In genomic region chr10:119839645-119840044, GRCm38 (mm10) we compare ENCODE assay signal across 31 mouse cellular contexts.
A peak's percentile ranks its signal among the peaks of the same experiment; 100 is the strongest.
DNase-seq lines count a peak whose midpoint lies in the region; ATAC-seq and TF ChIP-seq lines count a peak whose summit lies in the region.
"Had no signal": no experiment of that assay in that cellular context is flagged by ENCODE, and none has a peak within 500 bp of the region (broad histone marks: within the 10 kb centered on the region; RNA-seq: fewer than 3 reads in every experiment).

No protein-coding gene starts in this region.

- no peak for TF ChIP-seq CTCF in forebrain, postnatal 0 days (IDR thresholded peaks at IDR 0.05; ENCODE audit: low read depth)
- TF ChIP-seq CTCF in ES-Bruce4 (IDR thresholded peaks at IDR 0.05; ENCODE audit: low read depth, low read length) = no peak

- no peak for TF ChIP-seq POLR2A in ES-Bruce4 (IDR thresholded peaks at IDR 0.05; ENCODE audit: insufficient read depth, low read length)

- WGBS in forebrain, embryonic 13.5 days = 88% methylated on average over 11 of the region's 11 CpGs
- 85% methylated on average over 11 of the region's 11 CpGs for WGBS in forebrain, postnatal 0 days
- 80% methylated on average over 11 of the region's 11 CpGs for WGBS in hindbrain, embryonic 11.5 days
- WGBS in hindbrain, embryonic 16.5 days = 86% methylated on average over 11 of the region's 11 CpGs

- H3K9me3 ChIP-seq in forebrain, embryonic 13.5 days (replicated peaks) = no peaks in the 10 kb centered on the region
- no peaks in the 10 kb centered on the region for H3K9me3 ChIP-seq in forebrain, postnatal 0 days (ENCODE audit: low read length)
- H3K9me3 ChIP-seq in hindbrain, embryonic 11.5 days (ENCODE audit: control insufficient read depth, low read length) = no peaks in the 10 kb centered on the region
- no peaks in the 10 kb centered on the region for H3K9me3 ChIP-seq in hindbrain, embryonic 16.5 days (ENCODE audit: control insufficient read depth, low read length)
- no peaks in the 10 kb centered on the region for H3K9me3 ChIP-seq in ES-Bruce4 (replicated peaks; ENCODE audit: control insufficient read depth, insufficient read depth, low read length, poor library complexity, severe bottlenecking)
- H3K9me3 ChIP-seq: forebrain, embryonic 10.5 days; heart, embryonic 10.5 days; neural tube, embryonic 13.5 days had no signal

- H3K9ac ChIP-seq in forebrain, embryonic 13.5 days = no peak overlapping the region
- no peak overlapping the region for H3K9ac ChIP-seq in forebrain, postnatal 0 days
- no peak overlapping the region for H3K9ac ChIP-seq in hindbrain, embryonic 11.5 days (ENCODE audit: low read depth, low read length)
- no peak overlapping the region for H3K9ac ChIP-seq in hindbrain, embryonic 16.5 days (ENCODE audit: low read depth, low read length)
- H3K9ac ChIP-seq in ES-Bruce4 (ENCODE audit: low read depth, poor library complexity, severe bottlenecking) = no peak overlapping the region
- H3K9ac ChIP-seq: liver, embryonic 13.5 days; neural tube, embryonic 13.5 days had no signal

- ATAC-seq in forebrain, embryonic 13.5 days = 0 out of 2 replicates have a peak, but pooled peaks have one; percentile 19
- no peak for ATAC-seq in forebrain, postnatal 0 days
- 0 out of 2 replicates have a peak, but pooled peaks have one; percentile 2 for ATAC-seq in hindbrain, embryonic 11.5 days (ENCODE audit: low FRiP score)
- no peak for ATAC-seq in hindbrain, embryonic 16.5 days
- ATAC-seq in erythroid progenitor cell, adult 5-6 weeks (replicated peaks; ENCODE audit: low FRiP score, poor library complexity, severe bottlenecking) = no peak
- ATAC-seq: intestine, embryonic 16.5 days; lung, postnatal 0 days; midbrain, embryonic 16.5 days had no signal

- no peaks in the 10 kb centered on the region for H3K27me3 ChIP-seq in forebrain, embryonic 13.5 days
- H3K27me3 ChIP-seq in forebrain, postnatal 0 days (ENCODE audit: insufficient read depth, low read length) = no peaks in the 10 kb centered on the region
- no peaks in the 10 kb centered on the region for H3K27me3 ChIP-seq in hindbrain, embryonic 11.5 days (ENCODE audit: control insufficient read depth, insufficient read depth, low read length)
- H3K27me3 ChIP-seq in hindbrain, embryonic 16.5 days (replicated peaks; ENCODE audit: control insufficient read depth, insufficient read depth, low read length) = no peaks in the 10 kb centered on the region
- H3K27me3 ChIP-seq in ES-Bruce4 (ENCODE audit: control insufficient read depth, insufficient read depth, low read length, poor library complexity, severe bottlenecking) = no peaks in the 10 kb centered on the region
- H3K27me3 ChIP-seq: liver, embryonic 13.5 days; megakaryocyte, embryonic 14.5 days; neural tube, embryonic 13.5 days had no signal

- peaks cover 9% of the 10 kb centered on the region for H3K4me1 ChIP-seq in forebrain, embryonic 13.5 days
- 0 out of 2 replicates have a peak, but pooled peaks cover 3% of the 10 kb centered on the region for H3K4me1 ChIP-seq in forebrain, postnatal 0 days (ENCODE audit: insufficient read depth)
- H3K4me1 ChIP-seq in hindbrain, embryonic 11.5 days (replicated peaks; ENCODE audit: control insufficient read depth, insufficient read depth, low read length) = no peaks in the 10 kb centered on the region
- 0 out of 2 replicates have a peak, but pooled peaks cover 2% of the 10 kb centered on the region for H3K4me1 ChIP-seq in hindbrain, embryonic 16.5 days (ENCODE audit: control insufficient read depth, insufficient read depth, low read depth, low read length)
- H3K4me1 ChIP-seq in ES-Bruce4 (ENCODE audit: control insufficient read depth, insufficient read depth, low read length) = peaks cover 3% of the 10 kb centered on the region
- H3K4me1 ChIP-seq: liver, embryonic 13.5 days; megakaryocyte, embryonic 14.5 days had no signal

- TF ChIP-seq EP300 in ES-Bruce4 (IDR thresholded peaks at IDR 0.05; ENCODE audit: insufficient read depth, low read depth, low read length) = 0 out of 2 replicates have a peak, but pooled peaks have one; percentile 21

- no peak overlapping the region for H3K27ac ChIP-seq in forebrain, embryonic 13.5 days
- no peak overlapping the region for H3K27ac ChIP-seq in forebrain, postnatal 0 days (ENCODE audit: low read depth, low read length)
- H3K27ac ChIP-seq in hindbrain, embryonic 11.5 days (ENCODE audit: low read depth, low read length) = no peak overlapping the region
- no peak overlapping the region for H3K27ac ChIP-seq in hindbrain, embryonic 16.5 days (ENCODE audit: low read depth, low read length)
- H3K27ac ChIP-seq in ES-Bruce4 (ENCODE audit: insufficient read depth, low read length) = no peak overlapping the region
- H3K27ac ChIP-seq: forebrain, embryonic 10.5 days; heart, embryonic 10.5 days; left cerebral cortex, adult 2 months; liver, embryonic 13.5 days; neural tube, embryonic 13.5 days; stomach, postnatal 0 days had no signal

- no peaks in the 10 kb centered on the region for H3K36me3 ChIP-seq in forebrain, embryonic 13.5 days (ENCODE audit: poor library complexity, severe bottlenecking)
- no peaks in the 10 kb centered on the region for H3K36me3 ChIP-seq in forebrain, postnatal 0 days (ENCODE audit: insufficient read depth)
- no peaks in the 10 kb centered on the region for H3K36me3 ChIP-seq in hindbrain, embryonic 11.5 days (ENCODE audit: control insufficient read depth, insufficient read depth, low read length)
- H3K36me3 ChIP-seq in hindbrain, embryonic 16.5 days (ENCODE audit: control insufficient read depth, insufficient read depth, low read length) = no peaks in the 10 kb centered on the region
- no peaks in the 10 kb centered on the region for H3K36me3 ChIP-seq in ES-Bruce4 (ENCODE audit: control insufficient read depth, insufficient read depth, low read length, poor library complexity, severe bottlenecking)
- H3K36me3 ChIP-seq: forebrain, embryonic 10.5 days; G1E; heart, embryonic 10.5 days; liver, embryonic 13.5 days; neural tube, embryonic 13.5 days had no signal

- no peak overlapping the region for H3K4me2 ChIP-seq in forebrain, embryonic 13.5 days
- no peak overlapping the region for H3K4me2 ChIP-seq in forebrain, postnatal 0 days (ENCODE audit: low read depth)
- no peak overlapping the region for H3K4me2 ChIP-seq in hindbrain, embryonic 11.5 days (replicated peaks; ENCODE audit: low read depth, low read length)
- no peak overlapping the region for H3K4me2 ChIP-seq in hindbrain, embryonic 16.5 days (ENCODE audit: low read length)
- H3K4me2 ChIP-seq: liver, embryonic 13.5 days; neural tube, embryonic 13.5 days had no signal

- no peak overlapping the region for H3K4me3 ChIP-seq in forebrain, embryonic 13.5 days
- no peak overlapping the region for H3K4me3 ChIP-seq in forebrain, postnatal 0 days (ENCODE audit: low read depth, low read length)
- H3K4me3 ChIP-seq in hindbrain, embryonic 11.5 days (ENCODE audit: low read depth, low read length) = no peak overlapping the region
- no peak overlapping the region for H3K4me3 ChIP-seq in hindbrain, embryonic 16.5 days (ENCODE audit: low read length)
- no peak overlapping the region for H3K4me3 ChIP-seq in ES-Bruce4 (ENCODE audit: low read depth, low read length)
- H3K4me3 ChIP-seq: forebrain, embryonic 10.5 days; heart, embryonic 10.5 days; left cerebral cortex, adult 2 months; liver, embryonic 13.5 days; megakaryocyte, embryonic 14.5 days; myocyte; neural tube, embryonic 13.5 days had no signal

- no peak for DNase-seq in forebrain, postnatal 0 days
- DNase-seq in hindbrain, embryonic 11.5 days (ENCODE audit: low spot score) = no peak
- peak; percentile 46 for DNase-seq in ZHBTc4 (ENCODE audit: low read depth, low spot score)
- DNase-seq in neural tube, embryonic 10.5 days (ENCODE audit: extremely low spot score, low spot score) = no peak
- DNase-seq: adrenal gland, postnatal 14 days; cerebellum, adult 8-10 months; cerebellum, postnatal 25 days; gastrocnemius, postnatal 14 days; kidney, adult 9 months; kidney, postnatal 25 days; liver, embryonic 13.5 days; lung, adult 18-20 months; lung, postnatal 4 days; right cerebral cortex, postnatal 4 days; thymus, adult 18-20 months; thymus, postnatal 25 days had no signal

Comparison
In these comparisons a context has a peak if more than half of its experiments do, and no peak if none do; other contexts are left out.
1. ATAC-seq: peak in forebrain, embryonic 13.5 days (single experiment) and hindbrain, embryonic 11.5 days (single experiment); none in forebrain, postnatal 0 days (single experiment), hindbrain, embryonic 16.5 days (single experiment) and erythroid progenitor cell, adult 5-6 weeks (single experiment).